ENCODE assay signal across 8 mouse cellular contexts in genomic region chr9:55332949-55333348, GRCm38 (mm10). TPM values are rescaled to one million over a fixed set of nuclear protein-coding genes. Genes with fewer than 3 reads are reported as not detected.
DNase-seq lines count a peak whose midpoint lies in the region; ATAC-seq and TF ChIP-seq lines count a peak whose summit lies in the region.
"Had no signal": no experiment of that assay in that cellular context is flagged by ENCODE, and none has a peak within 500 bp of the region (broad histone marks: within the 10 kb centered on the region; RNA-seq: fewer than 3 reads in every experiment).

No protein-coding gene starts in this region.

- DNase-seq in liver, postnatal 0 days: peak; percentile 38
- no peak for DNase-seq in liver
- DNase-seq in cerebellum, adult 2 months: peak; percentile 82 to 87
- DNase-seq in lung, postnatal 10 days: peak; percentile 33
- peak; percentile 64 for DNase-seq in urinary bladder, postnatal 14 days (ENCODE audit: low spot score)
- DNase-seq in gastrocnemius, postnatal 10 days: no peak

- 36% methylated on average over 7 of the region's 7 CpGs for WGBS in liver, postnatal 0 days (ENCODE audit: insufficient replicate concordance)
- WGBS in cerebellum, adult 2 months: 6% methylated on average over 7 of the region's 7 CpGs
- 29% methylated on average over 7 of the region's 7 CpGs for WGBS in heart, embryonic 16.5 days

- peak; percentile 74; the same call in 1 of the 2 replicates for ATAC-seq in liver, postnatal 0 days
- no peak; the same call in 1 of the 2 replicates for ATAC-seq in heart, embryonic 16.5 days (replicated peaks; ENCODE audit: extremely low read depth, insufficient read depth, low FRiP score)

- H3K27ac ChIP-seq in liver, postnatal 0 days (ENCODE audit: low read depth): no peak overlapping the region
- peak overlapping the region; percentile 85 for H3K27ac ChIP-seq in cerebellum, adult 2 months (ENCODE audit: insufficient read depth, low read length)
- H3K27ac ChIP-seq in heart, embryonic 16.5 days (ENCODE audit: low read length): no peak overlapping the region
- H3K27ac ChIP-seq: macrophage had no signal

- no peaks in the 10 kb centered on the region for H3K36me3 ChIP-seq in liver, postnatal 0 days (replicated peaks; ENCODE audit: insufficient read depth, low read length)
- H3K36me3 ChIP-seq in heart, embryonic 16.5 days (ENCODE audit: control insufficient read depth, insufficient read depth): no peaks in the 10 kb centered on the region

- no peak for TF ChIP-seq CTCF in liver, postnatal 0 days (IDR thresholded peaks at IDR 0.05; ENCODE audit: low read depth)
- TF ChIP-seq CTCF in cerebellum, adult 2 months (IDR thresholded peaks at IDR 0.05; ENCODE audit: borderline replicate concordance, insufficient read depth, low read depth, low read length): peak; percentile 35; the same call in 1 of the 2 replicates

- no peak overlapping the region for H3K9ac ChIP-seq in liver, postnatal 0 days (replicated peaks)
- no peak overlapping the region for H3K9ac ChIP-seq in heart, embryonic 16.5 days (ENCODE audit: low read length)

- no peak overlapping the region for H3K4me3 ChIP-seq in liver, postnatal 0 days (ENCODE audit: low read depth, low read length)
- peak overlapping the region; percentile 41 for H3K4me3 ChIP-seq in cerebellum, adult 2 months (replicated peaks; ENCODE audit: insufficient read depth, low read depth, low read length)
- H3K4me3 ChIP-seq in heart, embryonic 16.5 days (ENCODE audit: low read length): no peak overlapping the region

- TF ChIP-seq EP300 in liver, postnatal 0 days (IDR thresholded peaks at IDR 0.05; ENCODE audit: low read depth): no peak

- no peak overlapping the region for H3K4me2 ChIP-seq in liver, postnatal 0 days (ENCODE audit: low read depth, low read length)
- peak overlapping the region; percentile 42 for H3K4me2 ChIP-seq in heart, embryonic 16.5 days (ENCODE audit: low read depth, low read length)

- H3K27me3 ChIP-seq in liver, postnatal 0 days (ENCODE audit: insufficient read depth, low read length): peaks cover 26% of the 10 kb centered on the region
- H3K27me3 ChIP-seq in cerebellum, adult 2 months (ENCODE audit: control insufficient read depth, insufficient read depth, low read length): no peaks in the 10 kb centered on the region
- H3K27me3 ChIP-seq in heart, embryonic 16.5 days (ENCODE audit: control insufficient read depth, insufficient read depth, low read length): peaks cover 28% of the 10 kb centered on the region

- H3K4me1 ChIP-seq in liver, postnatal 0 days (ENCODE audit: insufficient read depth): no peaks in the 10 kb centered on the region
- peaks cover 21% of the 10 kb centered on the region for H3K4me1 ChIP-seq in cerebellum, adult 2 months (ENCODE audit: control insufficient read depth, insufficient read depth, low read length)
- peaks cover 5% of the 10 kb centered on the region; the same call in 1 of the 2 replicates for H3K4me1 ChIP-seq in heart, embryonic 16.5 days (ENCODE audit: control insufficient read depth, insufficient read depth, low read length)

- TF ChIP-seq POLR2A in cerebellum, adult 2 months (IDR thresholded peaks at IDR 0.05; ENCODE audit: borderline replicate concordance, insufficient read depth, low read length): peak; percentile 30; the same call in 1 of the 2 replicates

- H3K9me3 ChIP-seq in liver, postnatal 0 days (ENCODE audit: low read length): no peaks in the 10 kb centered on the region
- H3K9me3 ChIP-seq in heart, embryonic 16.5 days (replicated peaks; ENCODE audit: control insufficient read depth, low read length): no peaks in the 10 kb centered on the region

RNA-seq across cellular contexts. Expression of gene Tmem266, which starts 6.2 kb away (rescaled TPM):
- not detected in 2 replicates for polyA plus RNA-seq in liver, postnatal 0 days (2015; fragmentation: Nextera tagmentation; extraction: Ambion mirVana)
- polyA plus RNA-seq in cerebellum, adult 2 months (2012; rRNA removed): 47.5 and 56.1 TPM in 2 replicates
- 0.14 and 0.18 TPM in 2 replicates for polyA plus RNA-seq in heart, embryonic 16.5 days (2015; fragmentation: Nextera tagmentation; extraction: Ambion mirVana)
- total RNA-seq in gastrocnemius, postnatal 10 days (2021): under 1 TPM; 0.35 to 0.36 TPM

RNA-seq across cellular contexts. Expression of gene Nrg4, which starts 6.3 kb away (rescaled TPM):
- polyA plus RNA-seq in liver, postnatal 0 days (2015; fragmentation: Nextera tagmentation; extraction: Ambion mirVana): 4.8 and 6.6 TPM in 2 replicates
- 2.3 and 2.7 TPM in 2 replicates for polyA plus RNA-seq in cerebellum, adult 2 months (2012; rRNA removed)
- polyA plus RNA-seq in heart, embryonic 16.5 days (2015; fragmentation: Nextera tagmentation; extraction: Ambion mirVana): 1.1 and 1.2 TPM in 2 replicates
- total RNA-seq in gastrocnemius, postnatal 10 days (2021): under 1 TPM; 0.31 to 0.52 TPM

Comparison
In these comparisons a context has a peak if more than half of its experiments do, and no peak if none do; other contexts are left out.
1. DNase-seq: peak in liver, postnatal 0 days (single experiment), cerebellum, adult 2 months (2 of 2), lung, postnatal 10 days (single experiment) and urinary bladder, postnatal 14 days (single experiment); none in liver (single experiment) and gastrocnemius, postnatal 10 days (single experiment).
2. RNA of gene Tmem266, which starts 6.2 kb away (polyA plus RNA-seq): 47.5 to 56.1 TPM in cerebellum, adult 2 months; 0.14 to 0.18 TPM in heart, embryonic 16.5 days and not detected in liver, postnatal 0 days; every median in the first group is over 10 times any median in the second.